Mouse (Mus musculus) limb, embryonic 15.5 days (tissue): Measurements from ENCODE around the gene Dao. TPM values are rescaled to one million over a fixed set of nuclear protein-coding genes. Genes with fewer than 3 reads are reported as not detected.

Experiments
- ATAC-seq: fragments of 200-750 bp; cut with Nextera tagmentation; 2 replicates; pipeline ENCODE4 v1.8.0; 2017; ENCODE audit warnings: low read depth, moderate TSS enrichment; ENCODE audit not compliant: insufficient number of reproducible peaks, low FRiP score, low TSS enrichment
- H3K27ac ChIP-seq: fragments of 300-500 bp; sonication (generic); 2 replicates; pipeline ENCODE4 v1.5.1; 2015; ENCODE audit warnings: moderate library complexity, mild to moderate bottlenecking, inconsistent platforms
- H3K27me3 ChIP-seq: fragments of 300-500 bp; sonication (generic); 2 replicates; pipeline ENCODE4 v1.6.1; 2015; ENCODE audit warnings: inconsistent platforms
- H3K36me3 ChIP-seq: fragments of 300-500 bp; sonication (generic); 2 replicates; pipeline ENCODE4 v1.6.1; 2015; ENCODE audit warnings: inconsistent platforms
- H3K4me1 ChIP-seq: fragments of 300-500 bp; sonication (generic); 2 replicates; pipeline ENCODE4 v1.6.1; 2015; ENCODE audit warnings: inconsistent platforms
- H3K4me2 ChIP-seq: fragments of 300-500 bp; sonication (generic); 2 replicates; pipeline ENCODE4 v1.6.1; 2015; ENCODE audit warnings: mild to moderate bottlenecking, inconsistent platforms
- H3K4me3 ChIP-seq: fragments of 300-500 bp; sonication (generic); 2 replicates; pipeline ENCODE4 v1.5.1; 2015; ENCODE audit warnings: mild to moderate bottlenecking, inconsistent platforms
- H3K9ac ChIP-seq: fragments of 300-500 bp; sonication (generic); 2 replicates; pipeline ENCODE4 v1.6.1; 2015; ENCODE audit warnings: inconsistent platforms
- H3K9me3 ChIP-seq: fragments of 300-500 bp; sonication (generic); 2 replicates; pipeline ENCODE4 v1.6.1; 2016; ENCODE audit warnings: inconsistent platforms
- WGBS: fragments of 180-500 bp; shearing (Covaris S2); methylation state at CpG from one replicate; pipeline ENCODE4 v1.1.7; 2015; 5-methylcytosine and 5-hydroxymethylcytosine counted together
- polyA plus RNA-seq: library from polyadenylated mRNA; unstranded; fragments of >200 nt; fragmentation: Nextera tagmentation; extraction: Ambion mirVana; gene quantifications from 2 replicates; pipeline ENCODE4 v1.2.1, GENCODE M21; 2015

Dao gene
- polyA plus RNA-seq, 1 experiment from 2014 or later: not detected

DNA sequence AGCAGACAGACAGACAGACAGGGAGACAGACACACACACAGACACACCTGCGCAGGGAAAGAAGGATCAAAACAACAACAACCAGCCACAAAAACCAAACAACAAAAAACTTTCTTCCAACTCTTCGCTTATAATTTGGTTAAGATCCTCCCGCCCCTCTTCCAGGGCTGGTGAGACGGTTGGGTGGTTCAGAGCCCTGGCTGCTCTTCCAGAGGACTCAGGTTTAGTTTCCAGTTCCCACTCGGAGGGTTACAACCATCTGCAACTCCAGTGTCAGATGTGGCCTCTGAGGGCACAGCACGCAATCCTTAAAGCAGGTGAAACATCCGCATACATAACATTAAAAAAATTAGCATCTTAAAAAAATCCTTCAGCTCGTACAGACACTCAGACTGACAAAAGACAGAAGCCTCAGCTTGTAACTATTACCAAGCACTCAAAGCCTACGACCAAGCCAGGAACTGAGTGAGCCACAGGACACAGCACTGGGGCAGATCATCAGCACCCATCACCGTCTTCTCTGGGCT, 32.0 kb upstream of the Dao start:
- H3K4me3 ChIP-seq: no peak overlapping the region
- no peak for ATAC-seq
- no peak overlapping the region for H3K27ac ChIP-seq
- H3K9me3 ChIP-seq: no peaks in the 10 kb centered on the region
- no peak overlapping the region for H3K4me2 ChIP-seq
- WGBS: 78% methylated on average over 10 of the region's 10 CpGs
- H3K9ac ChIP-seq: no peak overlapping the region
- peaks cover 33% of the 10 kb centered on the region for H3K36me3 ChIP-seq
- no peaks in the 10 kb centered on the region for H3K27me3 ChIP-seq
- H3K4me1 ChIP-seq: peaks cover 33% of the 10 kb centered on the region

DNA sequence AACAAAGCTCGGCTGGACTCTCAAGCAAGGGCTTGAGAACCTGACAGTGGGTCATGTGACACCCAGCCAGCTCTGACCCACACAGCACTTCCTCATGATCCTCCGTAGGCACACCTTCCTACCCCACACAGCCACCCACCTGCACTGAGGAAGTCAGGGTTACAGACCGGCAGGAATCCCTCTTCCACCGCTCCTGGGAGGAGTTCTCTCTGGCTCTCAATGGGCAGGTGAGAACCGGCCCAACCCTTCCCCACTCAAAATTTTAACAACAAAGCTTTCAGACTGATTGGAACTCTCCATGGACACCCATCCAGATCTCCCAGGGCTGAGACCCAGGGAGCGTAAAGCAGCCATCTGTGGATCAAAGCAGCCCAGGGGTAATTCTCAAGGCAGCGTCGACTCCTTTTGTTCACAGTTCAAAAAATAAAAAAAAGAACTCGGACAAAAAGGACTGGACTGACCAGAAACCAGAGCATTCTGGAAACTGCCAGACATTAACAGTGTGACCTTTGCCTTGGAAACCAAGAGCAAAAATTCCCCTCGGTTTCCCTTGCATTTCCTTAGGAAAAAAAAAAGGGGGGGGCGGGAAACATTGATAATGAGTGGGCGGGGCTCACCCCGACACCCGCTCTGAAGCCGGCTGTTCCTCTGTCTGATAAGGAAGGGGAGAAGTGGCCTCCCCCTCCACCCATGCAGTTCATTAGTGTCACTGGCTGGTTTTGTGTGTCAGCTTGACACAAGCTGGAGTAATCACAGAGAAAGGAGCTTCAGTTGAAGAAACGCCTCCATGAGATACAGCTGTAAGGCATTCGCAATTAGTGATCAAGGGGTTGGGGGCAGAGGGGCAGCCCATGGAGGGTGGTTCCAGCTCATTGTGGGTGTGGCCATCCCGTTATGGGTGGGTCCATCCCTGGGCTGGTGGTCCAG, 30.7 kb upstream of the Dao start:
- H3K36me3 ChIP-seq: peaks cover 28% of the 10 kb centered on the region
- no peak overlapping the region; the same call in 1 of the 2 replicates for H3K27ac ChIP-seq
- 22% methylated on average over 18 of the region's 18 CpGs for WGBS
- no peaks in the 10 kb centered on the region for H3K9me3 ChIP-seq
- peaks cover 35% of the 10 kb centered on the region for H3K4me1 ChIP-seq
- no peaks in the 10 kb centered on the region for H3K27me3 ChIP-seq
- no peak overlapping the region for H3K4me2 ChIP-seq
- no peak overlapping the region for H3K9ac ChIP-seq
- no peak overlapping the region for H3K4me3 ChIP-seq
- ATAC-seq: no peak

DNA sequence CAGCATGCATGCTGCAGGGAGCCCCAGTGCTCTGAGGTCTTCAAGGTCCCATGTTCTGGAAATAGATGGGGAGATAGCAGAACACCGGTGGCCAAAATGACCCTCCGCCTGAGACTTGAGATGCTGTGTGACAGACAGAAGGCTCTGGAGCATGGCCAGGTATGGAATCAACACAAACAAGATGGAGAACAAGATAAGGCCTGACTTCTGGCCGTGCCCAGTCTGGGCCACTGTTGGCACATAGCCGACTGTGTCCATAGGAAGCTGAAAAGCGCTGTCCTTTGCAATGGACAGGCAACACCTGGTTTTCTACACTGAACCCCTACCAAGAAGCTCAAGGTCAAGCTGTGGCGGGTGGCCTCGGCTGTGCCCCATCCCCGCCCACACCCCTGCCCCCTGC, 29.7 kb upstream of the Dao start:
- no peak for ATAC-seq
- Histone ChIP-seq H3K4me3 (no peak overlapping the region), H3K9me3 (no peaks in the 10 kb centered on the region), H3K4me2 (no peak overlapping the region), H3K9ac (no peak overlapping the region), H3K36me3 (peaks cover 21% of the 10 kb centered on the region), H3K27me3 (no peaks in the 10 kb centered on the region), H3K27ac (no peak overlapping the region), H3K4me1 (peaks cover 37% of the 10 kb centered on the region)
- WGBS: 83% methylated on average over 8 of the region's 8 CpGs

DNA sequence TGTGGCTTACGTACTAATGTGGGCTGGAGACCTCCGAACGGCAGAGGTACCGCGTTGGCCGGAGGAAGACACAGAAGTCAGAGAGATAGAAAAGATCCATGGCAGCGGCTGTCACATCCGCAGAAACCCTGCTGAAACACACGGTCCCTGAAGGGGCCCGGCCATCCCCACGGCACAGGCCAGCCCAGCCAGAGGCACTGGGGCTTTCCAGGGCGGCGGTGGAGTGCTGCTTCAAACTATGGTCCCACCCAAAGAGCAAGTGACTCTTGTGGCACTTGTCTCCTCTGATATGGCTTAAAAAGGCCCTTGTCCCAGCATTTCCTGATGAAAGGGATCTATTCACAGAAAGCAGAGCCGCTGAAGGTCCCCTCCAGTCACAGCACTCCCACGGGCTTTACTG, 28.9 kb upstream of the Dao start:
- ATAC-seq: no peak
- H3K27ac ChIP-seq: no peak overlapping the region
- peaks cover 14% of the 10 kb centered on the region for H3K36me3 ChIP-seq
- 60% methylated on average over 15 of the region's 15 CpGs for WGBS
- no peak overlapping the region for H3K4me3 ChIP-seq
- H3K9ac ChIP-seq: no peak overlapping the region
- no peak overlapping the region for H3K4me2 ChIP-seq
- H3K27me3 ChIP-seq: no peaks in the 10 kb centered on the region
- H3K4me1 ChIP-seq: peaks cover 37% of the 10 kb centered on the region
- H3K9me3 ChIP-seq: no peaks in the 10 kb centered on the region

DNA sequence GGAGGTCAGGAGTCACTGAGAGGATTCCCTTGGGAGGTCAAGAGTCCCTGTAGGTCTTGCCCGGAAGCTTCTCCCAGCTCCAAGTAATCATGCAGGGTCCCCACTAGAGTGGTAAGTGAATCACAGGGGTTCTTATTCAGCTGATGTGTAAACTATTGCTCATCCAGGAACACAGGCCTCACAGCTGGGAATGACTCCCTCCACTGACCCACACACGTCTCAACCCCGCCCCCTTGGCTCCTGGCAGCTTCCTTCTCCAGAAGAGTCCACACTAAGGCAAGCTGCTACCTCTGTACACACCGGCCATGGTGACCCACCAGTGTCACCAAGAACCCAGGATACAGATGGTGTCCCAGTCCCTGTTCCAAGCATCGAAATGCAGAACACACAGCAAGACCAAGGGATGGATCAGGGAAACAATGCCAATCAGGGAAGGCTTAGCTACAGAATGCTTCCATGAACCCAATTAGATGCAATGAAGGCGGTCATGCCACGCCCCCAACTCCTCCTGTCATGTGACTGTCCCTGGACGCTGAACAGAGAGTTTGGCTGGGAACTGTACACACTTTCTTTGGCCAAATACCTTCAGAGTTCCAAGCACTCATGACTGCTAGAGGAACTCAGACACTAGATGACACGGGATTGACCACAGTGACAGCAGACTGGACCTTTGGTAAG, 27.8 kb upstream of the Dao start:
- H3K27ac ChIP-seq: no peak overlapping the region
- H3K36me3 ChIP-seq: peaks cover 6% of the 10 kb centered on the region; the same call in 1 of the 2 replicates
- H3K4me3 ChIP-seq: no peak overlapping the region
- no peak for ATAC-seq
- H3K4me2 ChIP-seq: no peak overlapping the region
- no peak overlapping the region for H3K9ac ChIP-seq
- H3K9me3 ChIP-seq: no peaks in the 10 kb centered on the region
- peaks cover 42% of the 10 kb centered on the region for H3K4me1 ChIP-seq
- WGBS: 61% methylated on average over 9 of the region's 9 CpGs
- no peaks in the 10 kb centered on the region for H3K27me3 ChIP-seq

DNA sequence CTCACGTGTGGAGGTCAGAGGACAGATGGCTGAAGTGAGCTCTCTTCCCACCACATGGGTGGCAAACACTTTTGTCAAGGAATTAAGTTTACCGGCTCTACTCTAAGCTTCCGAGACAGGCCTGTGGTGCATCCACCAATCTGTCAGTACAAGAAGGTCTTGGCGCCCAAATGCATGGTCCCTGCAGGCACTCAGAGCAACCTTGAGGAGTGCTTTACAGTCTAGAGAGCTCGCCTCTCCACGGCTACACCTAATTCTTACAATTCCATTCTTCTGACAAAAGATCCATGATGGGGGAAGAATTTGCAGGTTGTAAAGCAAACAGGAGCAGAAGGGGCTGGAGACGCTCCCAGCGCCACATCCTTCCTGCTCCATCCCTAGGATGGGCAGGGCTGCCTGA, 26.9 kb upstream of the Dao start:
- Histone ChIP-seq H3K4me3 (no peak overlapping the region), H3K27me3 (no peaks in the 10 kb centered on the region), H3K4me2 (no peak overlapping the region), H3K36me3 (peaks cover 12% of the 10 kb centered on the region; the same call in 1 of the 2 replicates), H3K27ac (peak overlapping the region; percentile 59; the same call in 1 of the 2 replicates), H3K9me3 (no peaks in the 10 kb centered on the region), H3K4me1 (peaks cover 42% of the 10 kb centered on the region), H3K9ac (no peak overlapping the region)
- 81% methylated on average over 8 of the region's 8 CpGs for WGBS
- no peak for ATAC-seq

DNA sequence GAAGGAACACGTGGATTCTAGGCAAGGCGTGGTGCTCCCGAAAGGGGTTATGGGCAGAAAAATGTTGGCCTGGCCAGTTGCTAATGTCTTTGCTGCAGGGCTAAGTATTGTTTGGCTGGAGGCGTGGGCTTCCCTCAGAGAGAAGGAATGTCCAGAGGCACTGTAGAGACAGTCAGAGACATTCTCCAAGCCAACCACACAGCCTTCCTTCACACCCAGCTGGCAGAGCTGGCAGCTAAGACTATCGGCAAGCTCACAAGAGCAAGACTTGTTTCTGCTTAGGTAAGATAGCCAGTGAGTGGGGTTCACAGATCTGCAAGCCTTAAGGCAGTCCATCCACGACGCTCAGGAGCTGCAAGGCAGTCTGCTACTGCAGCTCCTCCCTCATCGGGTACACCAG, 26.2 kb upstream of the Dao start:
- H3K9me3 ChIP-seq: no peaks in the 10 kb centered on the region
- 73% methylated on average over 8 of the region's 8 CpGs for WGBS
- H3K9ac ChIP-seq: no peak overlapping the region
- ATAC-seq: no peak
- no peaks in the 10 kb centered on the region for H3K27me3 ChIP-seq
- peak overlapping the region; percentile 59 for H3K27ac ChIP-seq
- H3K36me3 ChIP-seq: peaks cover 15% of the 10 kb centered on the region; the same call in 1 of the 2 replicates
- H3K4me1 ChIP-seq: peaks cover 42% of the 10 kb centered on the region
- H3K4me2 ChIP-seq: no peak overlapping the region
- H3K4me3 ChIP-seq: no peak overlapping the region

DNA sequence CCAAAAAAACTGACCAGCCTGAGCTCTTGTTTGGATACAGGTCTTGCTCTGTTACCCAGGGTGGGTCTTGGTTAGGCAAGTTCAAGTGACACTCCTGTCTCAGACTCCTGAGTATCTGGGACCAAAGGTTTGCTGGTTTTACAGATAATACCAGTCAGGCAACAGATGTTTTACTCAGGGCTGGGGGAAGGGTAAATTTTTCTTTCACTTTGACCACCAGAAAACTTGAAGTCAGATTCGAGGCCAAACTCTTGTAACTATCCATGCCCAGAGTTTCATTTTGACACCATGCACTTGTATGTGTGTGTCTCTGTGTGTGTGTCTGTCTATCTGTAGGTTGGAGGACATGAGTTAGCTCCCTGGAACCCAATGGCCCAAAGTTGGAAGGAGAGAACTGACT, 23.0 kb upstream of the Dao start:
- peaks cover 15% of the 10 kb centered on the region; the same call in 1 of the 2 replicates for H3K4me1 ChIP-seq
- ATAC-seq: no peak
- no peaks in the 10 kb centered on the region for H3K9me3 ChIP-seq
- no peak overlapping the region for H3K4me2 ChIP-seq
- H3K36me3 ChIP-seq: peaks cover 22% of the 10 kb centered on the region
- H3K27me3 ChIP-seq: no peaks in the 10 kb centered on the region
- no peak overlapping the region for H3K9ac ChIP-seq
- no peak overlapping the region for H3K4me3 ChIP-seq
- WGBS: 68% methylated on average over 1 of the region's 1 CpGs
- no peak overlapping the region for H3K27ac ChIP-seq

DNA sequence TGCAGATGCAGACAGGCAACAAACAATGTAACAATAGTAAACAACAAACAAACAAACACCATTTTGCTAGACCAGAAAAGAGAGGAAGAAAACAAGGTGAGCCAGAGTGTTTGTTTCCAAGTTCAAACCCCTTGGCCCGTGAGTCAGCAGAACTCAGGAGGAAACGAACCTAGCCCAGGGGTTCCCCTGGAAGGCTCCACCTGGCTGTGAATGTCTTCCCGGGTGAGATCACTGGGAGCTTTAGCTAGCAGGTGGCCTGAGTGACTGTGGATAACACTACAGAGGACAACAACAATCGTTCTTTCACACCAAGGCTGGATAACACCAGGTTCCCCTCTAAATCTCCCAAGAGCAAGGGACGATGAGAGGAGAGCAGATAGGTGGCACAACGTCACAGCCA, 22.3 kb upstream of the Dao start:
- no peak overlapping the region for H3K9ac ChIP-seq
- H3K27ac ChIP-seq: no peak overlapping the region
- H3K36me3 ChIP-seq: peaks cover 22% of the 10 kb centered on the region
- no peak for ATAC-seq
- H3K4me3 ChIP-seq: no peak overlapping the region
- H3K4me2 ChIP-seq: no peak overlapping the region
- WGBS: 84% methylated on average over 6 of the region's 6 CpGs
- H3K4me1 ChIP-seq: peaks cover 16% of the 10 kb centered on the region; the same call in 1 of the 2 replicates
- H3K27me3 ChIP-seq: no peaks in the 10 kb centered on the region
- no peaks in the 10 kb centered on the region for H3K9me3 ChIP-seq

DNA sequence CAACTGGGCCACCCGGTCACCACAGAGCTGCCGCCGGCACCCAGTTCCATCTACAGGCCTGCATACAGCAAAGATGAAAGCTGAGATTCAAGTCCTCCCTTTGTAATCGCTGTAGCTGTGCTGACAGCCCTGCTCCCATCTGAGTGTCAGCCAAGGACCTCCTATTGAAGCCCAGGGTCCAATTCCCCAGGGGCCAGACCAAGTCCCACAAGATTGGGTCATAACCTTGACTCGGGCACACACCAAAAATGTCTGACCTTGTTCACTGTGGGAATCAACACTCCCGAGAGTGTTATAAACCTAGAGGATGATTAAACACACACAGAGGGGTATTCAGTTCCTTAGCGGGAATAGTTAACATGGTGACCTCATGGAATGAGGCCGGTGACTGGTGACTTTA, 21.7 kb upstream of the Dao start:
- H3K36me3 ChIP-seq: peaks cover 22% of the 10 kb centered on the region
- no peaks in the 10 kb centered on the region for H3K27me3 ChIP-seq
- ATAC-seq: no peak
- H3K27ac ChIP-seq: no peak overlapping the region
- H3K4me1 ChIP-seq: peaks cover 22% of the 10 kb centered on the region
- 74% methylated on average over 8 of the region's 8 CpGs for WGBS
- H3K4me3 ChIP-seq: no peak overlapping the region
- no peak overlapping the region for H3K9ac ChIP-seq
- no peak overlapping the region for H3K4me2 ChIP-seq
- H3K9me3 ChIP-seq: no peaks in the 10 kb centered on the region

DNA sequence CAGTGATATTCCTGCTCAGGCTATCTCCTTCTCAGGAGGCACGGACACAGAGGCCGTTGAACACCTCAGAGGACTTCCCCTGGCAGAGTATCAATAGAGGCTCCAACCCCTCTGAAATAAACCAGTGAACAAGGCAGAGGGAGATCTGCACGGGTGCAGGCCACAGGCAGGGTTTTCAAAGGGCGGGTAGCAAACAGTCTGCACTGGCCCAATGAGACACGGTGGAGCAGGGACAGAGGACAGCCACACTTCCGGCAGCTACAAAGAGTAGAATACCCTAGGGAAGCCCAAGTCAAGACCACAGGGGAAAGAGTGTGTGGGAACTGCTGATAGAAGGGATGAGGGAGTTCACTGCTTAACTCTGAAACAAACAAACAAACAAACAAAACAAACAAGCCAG, 20.0 kb upstream of the Dao start:
- H3K36me3 ChIP-seq: peaks cover 20% of the 10 kb centered on the region; the same call in 1 of the 2 replicates
- no peak for ATAC-seq
- peaks cover 20% of the 10 kb centered on the region for H3K4me1 ChIP-seq
- H3K27ac ChIP-seq: no peak overlapping the region
- no peaks in the 10 kb centered on the region for H3K27me3 ChIP-seq
- H3K4me3 ChIP-seq: no peak overlapping the region
- H3K9me3 ChIP-seq: no peaks in the 10 kb centered on the region
- H3K4me2 ChIP-seq: no peak overlapping the region
- 70% methylated on average over 6 of the region's 6 CpGs for WGBS
- no peak overlapping the region for H3K9ac ChIP-seq
